Mouse (Mus musculus) bone marrow, adult 2 months (tissue): ENCODE results near the gene Gm48551.

ENCODE experiments used
- CTCF ChIP-seq: fragments of 200-500 bp; IDR thresholded peaks from 2 replicates; pipeline ENCODE4 v1.5.1; 2011; ENCODE audit warnings: low read length, control low read depth; ENCODE audit not compliant: control insufficient read depth, insufficient read depth
- POLR2A ChIP-seq: fragments of 200-500 bp; IDR thresholded peaks from 2 replicates; pipeline ENCODE4 v1.6.1; 2011; ENCODE audit warnings: low read depth, mild to moderate bottlenecking, control low read depth, low read length, borderline replicate concordance; ENCODE audit not compliant: control insufficient read depth

- TF ChIP-seq CTCF (no peak), POLR2A (no peak)
Observed at GRCm38 (mm10) chr10:81340551-81341332, 43.5 kb upstream of the Gm48551 start.
